Mouse (Mus musculus): ENCODE measurements around the gene Cpm.

The Cpm gene

DNA sequence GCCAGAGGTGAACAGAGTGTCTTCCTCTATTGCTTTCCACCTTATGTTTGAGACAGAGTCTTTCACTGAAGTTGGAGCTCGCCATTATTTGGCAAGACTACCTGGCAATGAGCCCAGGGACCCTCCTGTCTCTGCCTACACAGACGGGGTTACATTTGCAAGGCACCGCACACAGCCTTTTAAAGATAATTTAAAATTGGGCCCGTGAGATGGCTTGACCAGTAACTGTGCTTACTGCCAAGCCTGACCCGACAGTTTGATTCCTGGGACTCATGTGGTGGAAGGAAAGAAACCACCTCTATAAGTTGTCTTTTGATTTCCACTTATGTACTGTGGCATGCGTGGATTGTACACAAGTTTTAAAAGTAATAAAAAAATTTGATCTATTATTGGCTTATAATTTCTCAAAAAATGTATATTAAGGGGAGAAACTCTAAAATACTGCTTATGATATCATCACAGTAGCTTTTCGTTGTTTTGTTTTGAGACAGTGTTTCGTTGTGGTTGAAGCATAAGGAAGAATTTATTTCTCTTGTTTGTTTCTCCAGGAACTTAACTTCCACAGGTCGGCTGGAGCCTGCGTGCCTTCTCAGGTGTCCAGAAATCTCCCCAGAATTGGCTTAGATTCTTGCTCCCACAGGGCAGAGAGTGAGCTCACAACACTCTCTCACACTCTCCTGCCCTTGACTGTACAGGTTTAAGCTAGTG is 5.2 kb downstream of the Cpm start:
- no peak for DNase-seq (ENCODE audit: low spot score in 2 of 2)

- no peak for DNase-seq (ENCODE audit: low spot score in 2 of 2)
These were observed 5.9 kb downstream of the Cpm start for GRCm38 (mm10) chr10:117635078-117635771.

DNA sequence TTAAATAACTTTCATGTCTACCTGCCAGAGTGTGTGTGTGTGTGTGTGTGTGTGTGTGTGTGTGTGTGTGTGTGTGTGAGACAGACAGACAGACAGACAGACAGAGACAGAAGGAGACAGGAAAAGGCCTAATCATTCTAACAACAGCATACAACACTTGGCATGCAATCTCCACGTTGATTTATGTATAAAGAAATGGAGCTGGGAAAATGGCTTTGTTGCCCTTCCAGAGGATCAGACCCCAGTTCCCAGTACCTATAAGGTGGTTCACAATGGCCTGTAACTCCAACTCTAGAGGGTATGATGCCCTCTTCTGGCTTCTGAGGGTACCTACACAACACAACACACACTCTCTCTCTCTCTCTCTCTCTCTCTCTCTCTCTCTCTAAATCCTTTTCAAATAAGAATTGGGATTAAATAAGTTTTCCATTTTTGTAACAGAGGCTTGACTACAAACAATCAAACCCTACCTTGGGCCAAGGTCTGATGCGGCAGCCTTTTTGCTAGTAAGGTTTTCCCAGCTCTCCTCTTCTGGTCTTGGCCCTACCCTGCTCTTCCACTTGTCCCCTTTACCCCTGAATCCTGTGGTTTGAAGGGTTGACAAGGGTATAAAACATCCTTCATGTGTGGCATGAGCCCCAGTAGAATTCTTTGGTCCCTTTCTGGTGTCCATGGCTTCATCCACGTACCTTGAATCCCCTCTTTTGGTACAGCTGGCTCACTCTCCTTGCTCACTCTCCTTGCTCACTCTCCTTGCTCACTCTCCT is 6.7 kb downstream of the Cpm start:
- no peak for DNase-seq (ENCODE audit: low spot score in 2 of 2)

DNA sequence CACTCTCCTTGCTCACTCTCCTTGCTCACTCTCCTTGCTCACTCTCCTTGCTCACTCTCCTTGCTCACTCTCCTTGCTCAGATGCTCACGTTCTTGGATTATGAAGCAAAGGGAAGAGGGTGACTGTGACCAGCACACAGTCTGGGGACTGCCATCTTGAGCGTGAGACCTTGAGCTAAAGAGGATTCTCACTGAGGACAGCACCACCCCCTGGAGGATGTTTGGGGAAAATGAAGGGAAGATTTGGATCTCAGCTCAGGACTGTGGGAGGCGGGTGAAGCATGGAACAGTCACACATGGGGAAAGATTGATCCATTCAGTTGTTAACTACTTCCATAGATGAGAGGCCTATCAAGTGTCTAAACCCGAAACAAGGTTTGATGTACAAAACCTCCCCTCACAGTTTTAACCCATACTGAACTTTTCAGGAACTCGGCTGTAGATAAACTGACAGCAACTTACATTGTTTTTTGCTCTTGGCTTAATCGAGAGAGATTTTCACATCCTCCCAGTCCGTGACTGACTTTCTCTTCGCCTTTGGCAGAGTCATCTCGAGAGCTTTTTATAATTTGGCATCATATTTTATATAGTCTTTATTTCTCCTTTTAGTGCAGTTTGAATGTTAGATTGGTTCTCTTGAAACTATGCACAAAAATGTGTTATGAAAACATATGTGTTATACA is 7.9 kb downstream of the Cpm start:
- DNase-seq (ENCODE audit: low spot score in 2 of 2) = no peak

DNA sequence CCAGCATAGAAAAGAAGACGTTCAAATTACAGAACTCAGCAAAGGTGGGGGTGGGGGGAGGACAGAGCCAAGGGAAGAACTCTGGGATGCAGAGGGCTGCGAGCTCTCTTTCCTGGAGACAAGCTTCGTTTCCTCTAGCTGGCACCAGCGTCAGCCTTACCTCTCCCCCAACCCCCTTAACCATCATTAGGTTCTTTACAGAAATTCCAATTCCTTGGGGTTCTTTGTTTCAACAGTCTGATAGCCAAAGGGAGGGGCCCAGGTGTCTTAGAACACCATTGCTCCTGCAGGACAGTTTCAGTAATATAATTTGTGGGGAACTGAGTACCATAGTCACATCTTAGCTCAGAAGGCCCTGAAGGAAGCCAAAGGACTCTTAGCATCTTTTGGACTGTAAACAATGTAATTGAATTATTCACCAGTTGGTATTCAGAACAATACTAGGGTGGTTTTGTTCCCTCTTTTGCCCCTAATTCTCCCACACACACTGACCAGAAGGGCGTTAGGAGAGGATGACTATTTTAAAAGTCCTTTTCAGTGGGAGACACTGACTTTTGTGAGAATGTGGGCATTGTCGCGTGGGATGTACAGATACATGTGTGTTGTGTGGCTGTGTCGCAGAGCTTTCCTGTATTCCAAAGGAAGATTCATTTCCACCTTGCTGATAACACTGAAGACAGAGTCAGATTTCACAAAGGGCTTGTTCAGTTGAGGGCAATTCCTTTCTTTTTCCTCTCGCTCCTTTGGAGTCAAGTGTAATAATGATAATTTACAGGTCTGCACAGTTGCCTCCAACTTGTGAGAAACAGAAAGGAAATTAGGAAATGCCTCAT is 8.7 kb downstream of the Cpm start:
- DNase-seq (ENCODE audit: low spot score in 2 of 2) = no peak

DNA sequence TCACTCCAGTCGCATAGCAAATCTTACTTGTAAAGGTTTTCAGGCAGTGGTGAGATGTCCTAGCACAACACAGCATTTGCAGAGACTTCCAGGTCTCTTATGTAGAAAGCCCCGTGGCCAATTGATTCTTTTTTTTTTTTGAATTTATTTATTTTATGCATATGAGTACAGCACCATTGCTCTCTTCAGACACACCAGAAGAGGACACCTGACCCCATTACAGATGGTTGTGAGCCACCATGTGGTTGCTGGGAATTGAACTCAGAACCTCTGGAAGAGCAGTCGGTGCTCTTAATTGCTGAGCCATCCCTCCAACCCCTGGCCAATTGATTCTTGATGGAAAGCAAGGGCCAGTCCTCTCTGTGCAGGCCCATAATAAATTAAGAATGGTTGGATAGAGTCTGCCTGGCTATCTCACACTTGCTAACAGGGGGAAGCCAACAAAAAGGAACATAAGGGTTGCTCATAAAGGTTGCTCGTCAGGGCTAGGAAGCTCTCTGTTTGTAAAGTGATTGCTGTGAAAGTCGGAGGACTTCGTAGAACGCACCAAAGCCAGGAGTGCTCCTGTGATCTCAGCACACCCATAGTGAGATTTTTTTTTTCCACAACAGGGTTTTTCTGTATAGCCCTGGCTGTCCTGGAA is 9.4 kb downstream of the Cpm start:
- DNase-seq (ENCODE audit: low spot score in 2 of 2) = no peak

DNA sequence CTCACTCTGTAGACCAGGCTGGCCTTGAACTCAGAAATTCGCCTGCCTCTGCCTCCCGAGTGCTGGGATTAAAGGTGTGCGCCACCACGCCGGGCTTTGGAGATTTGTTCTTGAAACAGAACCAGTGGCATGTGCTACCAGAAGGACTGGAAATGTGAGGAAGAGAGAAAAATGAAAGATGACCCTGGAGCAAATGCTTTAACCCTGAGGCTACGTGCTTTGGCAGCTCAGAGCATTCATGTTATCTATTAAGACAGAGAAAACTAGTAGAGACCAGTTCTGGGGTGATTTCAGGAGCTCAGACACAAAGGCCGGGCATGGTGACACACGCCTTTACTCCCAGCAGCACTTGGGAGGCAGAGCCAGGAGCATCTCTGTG is 9.9 kb downstream of the Cpm start:
- no peak for DNase-seq (ENCODE audit: low spot score in 2 of 2)

- DNase-seq (ENCODE audit: low spot score in 2 of 2) = peak in 1 of 2 experiments; percentile 25
These were observed 10.7 kb downstream of the Cpm start for GRCm38 (mm10) chr10:117639899-117640594.

GRCm38 (mm10) chr10:117640595-117641078 is 11.3 kb downstream of the Cpm start:
- no peak for DNase-seq (ENCODE audit: low spot score in 2 of 2)

- no peak for DNase-seq (ENCODE audit: low spot score in 2 of 2)
These were observed 12.3 kb downstream of the Cpm start for GRCm38 (mm10) chr10:117641400-117642200.

GRCm38 (mm10) chr10:117642201-117642450 is 12.8 kb downstream of the Cpm start:
- DNase-seq (ENCODE audit: low spot score in 2 of 2) = no peak

DNA sequence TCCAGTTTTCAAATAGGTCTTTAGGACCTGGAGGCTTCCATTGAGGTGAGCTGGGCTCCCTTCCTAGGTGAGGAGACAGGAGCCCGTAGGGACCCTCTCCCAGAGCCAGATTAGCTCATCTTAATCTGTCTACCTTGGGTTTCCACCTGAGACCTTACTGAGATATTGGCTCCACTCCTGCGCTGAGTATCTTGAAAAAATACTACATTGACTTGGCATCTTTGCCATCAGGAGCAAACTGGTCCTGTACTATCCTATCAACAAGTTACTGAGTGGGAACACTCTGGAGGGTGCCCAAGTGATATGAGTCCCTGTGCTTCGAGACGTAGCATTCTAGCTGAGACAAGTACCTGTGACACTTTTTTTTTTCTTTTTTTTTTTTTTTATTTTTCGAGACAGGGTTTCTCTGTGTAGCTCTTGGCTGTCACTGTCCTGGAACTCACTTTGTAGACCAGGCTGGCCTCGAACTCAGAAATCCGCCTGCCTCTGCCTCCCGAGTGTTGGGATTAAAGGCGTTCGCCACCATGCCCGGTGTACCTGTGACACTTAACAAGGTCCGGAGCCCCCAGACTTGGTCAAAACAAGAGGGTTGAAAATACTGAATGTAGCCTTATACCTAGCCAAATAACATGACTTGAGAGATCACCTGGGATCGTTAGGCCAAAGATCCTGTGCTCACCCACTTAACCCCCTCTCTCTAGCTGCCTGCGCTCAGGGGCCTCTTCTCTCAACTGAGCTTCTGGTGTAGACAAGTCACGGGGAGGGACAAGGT is 13.4 kb downstream of the Cpm start:
- no peak for DNase-seq (ENCODE audit: low spot score in 2 of 2)

DNA sequence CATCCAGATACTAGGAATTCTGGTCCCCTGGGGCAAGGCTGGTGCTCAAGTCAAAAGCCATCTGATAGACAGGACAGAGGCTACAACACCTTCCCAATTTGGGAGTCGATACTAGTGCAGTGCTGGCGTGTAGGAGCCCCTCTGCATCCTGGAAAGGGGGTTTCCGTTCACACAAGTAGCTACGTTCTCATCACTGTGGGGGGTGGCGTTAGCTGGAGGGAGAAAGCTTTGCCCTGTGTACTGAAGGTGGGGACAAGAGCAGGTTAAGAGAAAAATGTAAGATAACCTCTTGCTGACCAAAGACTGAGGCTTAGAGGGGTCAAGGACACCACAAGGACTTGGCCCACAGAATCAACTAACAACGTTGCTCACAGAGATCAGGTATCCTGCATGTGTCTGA is 14.0 kb downstream of the Cpm start:
- DNase-seq (ENCODE audit: low spot score in 2 of 2) = no peak

GRCm38 (mm10) chr10:117643711-117644428 is 14.6 kb downstream of the Cpm start:
- DNase-seq (ENCODE audit: low spot score in 2 of 2) = no peak

DNA sequence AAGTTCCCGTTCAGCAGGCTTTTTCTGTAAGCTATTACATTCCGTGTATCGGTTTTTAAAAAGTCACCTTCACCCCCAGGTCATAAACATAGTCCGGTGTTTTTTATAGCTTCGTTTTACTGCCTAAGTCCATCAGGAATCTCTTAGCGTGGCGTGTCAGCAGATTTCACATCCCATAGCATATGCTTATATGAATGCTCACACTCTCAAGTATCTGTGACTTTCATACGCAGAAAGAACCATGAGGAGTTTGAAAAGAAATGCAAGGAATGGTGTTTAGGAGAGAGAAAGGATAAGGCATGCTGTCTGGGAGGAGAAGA is 15.1 kb downstream of the Cpm start:
- DNase-seq (ENCODE audit: low spot score in 2 of 2) = no peak

DNA sequence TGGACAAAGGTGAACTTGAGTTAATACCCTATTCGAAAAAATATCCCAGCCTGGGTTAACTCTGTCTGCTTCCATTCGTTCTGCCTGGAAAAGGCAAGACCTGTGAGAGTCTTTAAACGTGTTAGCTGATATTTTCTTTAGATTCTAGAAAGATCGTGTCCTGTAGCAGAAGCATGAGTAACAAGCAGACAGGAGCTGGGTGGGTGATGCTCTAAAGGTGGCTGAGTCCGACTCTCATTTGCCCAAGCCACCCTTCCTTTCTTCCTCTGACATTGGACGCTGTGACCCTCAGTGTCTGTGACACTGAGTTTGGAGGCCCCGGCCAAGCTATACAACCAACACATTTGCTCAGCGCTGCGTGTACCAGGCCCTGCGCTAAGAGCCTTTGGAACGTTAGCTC is 15.5 kb downstream of the Cpm start:
- no peak for DNase-seq (ENCODE audit: low spot score in 2 of 2)

- DNase-seq (ENCODE audit: low spot score in 2 of 2) = no peak
These were observed 16.2 kb downstream of the Cpm start for GRCm38 (mm10) chr10:117645487-117645964.
